Mouse (Mus musculus) left cerebral cortex, postnatal 25 days (tissue): ENCODE measurements around the gene Nccrp1. TPM values are rescaled to one million over a fixed set of nuclear protein-coding genes. Genes with fewer than 3 reads are reported as not detected.
"Not testable (repeated sequence)": the region's sequence is repeated elsewhere in the genome, so short reads cannot be mapped to it uniquely, and the experiment has no call there.

Source experiments
- DNase-seq, 2 experiments: peaks; one replicate each; pipeline ENCODE4 v3.0.0; 2022; ENCODE audit warnings: low spot score in 2 of 2, mixed read lengths in 1 of 2
- intact Hi-C: fragments of 180-260 bp; cut with DNase I; formaldehyde crosslinking; loops from one replicate; pipeline ENCODE4 v1.15.1; 2025
- microRNA-seq, 2 experiments: library from miRNA; unstranded; fragments of <30 nt; microRNA quantifications; one replicate each; pipeline ENCODE4 v1.2.0; 2022
- total RNA-seq, 2 experiments: library from RNA; stranded (reverse); gene quantifications; 2 replicates each; pipeline ENCODE4 v1.2.3; 2021

Nccrp1 gene
- total RNA-seq, 2 experiments from 2014 or later: 0.46 to 0.50 TPM

GRCm38 (mm10) chr7:28538886-28539285 is 8.2 kb downstream of the Nccrp1 start:
- DNase-seq, intact Hi-C loops: not testable (repeated sequence)

GRCm38 (mm10) chr7:28532005-28532404 is 15.0 kb downstream of the Nccrp1 start:
- intact Hi-C loops: loop anchor here (5.0 kb wide), 1 partner anchor 40 kb away; no protein-coding TSS in a partner anchor
- no peak for DNase-seq

GRCm38 (mm10) chr7:28527922-28528719 is 18.9 kb downstream of the Nccrp1 start:
- intact Hi-C loops: loop anchor here (1.0 to 2.0 kb wide), 2 partner anchors 19 to 82 kb away; no protein-coding TSS in a partner anchor
- peak; percentile 60 to 64 for DNase-seq

- intact Hi-C loops: loop anchor here (1.0 kb wide), 1 partner anchor 13 kb away; no protein-coding TSS in a partner anchor
- DNase-seq: not testable (repeated sequence)
These were observed 24.5 kb downstream of the Nccrp1 start, which contains the start of gene Ifnl3 for GRCm38 (mm10) chr7:28522536-28522935. TSS of gene Ifnl3 (plus strand) at chr7:28522836.

- no peak for DNase-seq
- intact Hi-C loops: loop anchor here (5.0 kb wide), 1 partner anchor 106 kb away; no protein-coding TSS in a partner anchor
These were observed 35.6 kb downstream of the Nccrp1 start for GRCm38 (mm10) chr7:28511441-28511840.

GRCm38 (mm10) chr7:28510405-28510974 is 36.6 kb downstream of the Nccrp1 start, which contains the start of gene Ifnl2:
TSS of gene Ifnl2 (minus strand) at chr7:28510455.
- not testable (repeated sequence) for DNase-seq
- intact Hi-C loops: loop anchor here (5.0 kb wide), 1 partner anchor 107 kb away; no protein-coding TSS in a partner anchor

GRCm38 (mm10) chr7:28509121-28509520 is 37.9 kb downstream of the Nccrp1 start:
- DNase-seq: not testable (repeated sequence)
- intact Hi-C loops: loop anchor here (1.0 to 2.0 kb wide), 2 partner anchors 13 to 18 kb away; partner anchors contain the start of gene Ifnl3

GRCm38 (mm10) chr7:28505585-28505984 is 41.5 kb downstream of the Nccrp1 start:
- DNase-seq: no peak
- intact Hi-C loops: no loop called here

GRCm38 (mm10) chr7:28495426-28495825 is 51.6 kb downstream of the Nccrp1 start:
- no peak for DNase-seq
- intact Hi-C loops: no loop called here

Small RNA genes lying within 50 kb of the gene (microRNA-seq; reads per million reads assigned to microRNA genes)
- 0.34 to 0.50 reads per million in 2 experiments for gene Mir7049

Other genes with a start within 250 kb of the Nccrp1 start
- gene Dll3, start 245.0 kb downstream of the Nccrp1 start, total RNA-seq: 1 to 10 TPM; 1.4 to 2.0 TPM
- gene Timm50, start 235.2 kb downstream of the Nccrp1 start, total RNA-seq: 10 to 100 TPM; 39.0 to 40.8 TPM
- gene Supt5, start 208.5 kb downstream of the Nccrp1 start, total RNA-seq: 100 to 1,000 TPM; 113 to 119 TPM
- 100 to 1,000 TPM; 438 to 443 TPM for gene Rps16, start 196.6 kb downstream of the Nccrp1 start, total RNA-seq
- 1 to 10 TPM; 5.0 to 6.7 TPM for gene Plekhg2, start 174.7 kb downstream of the Nccrp1 start, total RNA-seq
- 1 to 10 TPM; 2.2 to 2.9 TPM for gene Zfp36, start 167.0 kb downstream of the Nccrp1 start, total RNA-seq
- gene Med29, start 154.5 kb downstream of the Nccrp1 start, total RNA-seq: 10 to 100 TPM; 19.0 to 22.2 TPM
- 10 to 100 TPM; 62.4 to 64.0 TPM for gene Paf1, start 154.3 kb downstream of the Nccrp1 start, total RNA-seq
- gene Gmfg, start 109.8 kb downstream of the Nccrp1 start, total RNA-seq: 1 to 10 TPM; 1.8 to 3.1 TPM
- gene Lrfn1, start 95.3 kb downstream of the Nccrp1 start, total RNA-seq: 10 to 100 TPM; 81.6 to 91.4 TPM
- not detected for gene Ifnl2, start 36.8 kb downstream of the Nccrp1 start, total RNA-seq
- not detected for gene Ifnl3, start 24.4 kb downstream of the Nccrp1 start, total RNA-seq
- gene Sycn, start 6.4 kb downstream of the Nccrp1 start, total RNA-seq: not detected
- gene Samd4b, start 50.9 kb upstream of the Nccrp1 start, total RNA-seq: 10 to 100 TPM; 65.2 to 68.7 TPM
- 1 to 10 TPM; 8.1 to 8.3 TPM for gene Pak4, start 50.9 kb upstream of the Nccrp1 start, total RNA-seq
- gene Acp7, start 84.1 kb upstream of the Nccrp1 start, total RNA-seq: 1 to 10 TPM; 1.1 to 1.6 TPM
- 10 to 100 TPM; 21.6 to 21.8 TPM for gene Fbxo27, start 145.6 kb upstream of the Nccrp1 start, total RNA-seq
- gene Fbxo17, start 169.6 kb upstream of the Nccrp1 start, total RNA-seq: 1 to 10 TPM in 1 of 2 experiments, under 1 TPM in 1; 0.76 to 1.3 TPM
- gene Mrps12, start 194.6 kb upstream of the Nccrp1 start, total RNA-seq: 10 to 100 TPM; 60.3 to 67.4 TPM
- gene Sars2, start 194.7 kb upstream of the Nccrp1 start, total RNA-seq: 10 to 100 TPM; 13.1 to 14.4 TPM
- gene Ccer2, start 208.9 kb upstream of the Nccrp1 start, total RNA-seq: 1 to 10 TPM in 1 of 2 experiments, under 1 TPM in 1; 0.92 to 1.2 TPM
- 100 to 1,000 TPM; 151 to 166 TPM for gene Sirt2, start 219.5 kb upstream of the Nccrp1 start, total RNA-seq
- gene Nfkbib, start 220.3 kb upstream of the Nccrp1 start, total RNA-seq: 10 to 100 TPM; 34.2 to 37.7 TPM
- gene Rinl, start 241.7 kb upstream of the Nccrp1 start, total RNA-seq: 1 to 10 TPM; 2.4 to 2.9 TPM